8 mouse cellular contexts compared by ENCODE assay signal in the genomic region with DNA sequence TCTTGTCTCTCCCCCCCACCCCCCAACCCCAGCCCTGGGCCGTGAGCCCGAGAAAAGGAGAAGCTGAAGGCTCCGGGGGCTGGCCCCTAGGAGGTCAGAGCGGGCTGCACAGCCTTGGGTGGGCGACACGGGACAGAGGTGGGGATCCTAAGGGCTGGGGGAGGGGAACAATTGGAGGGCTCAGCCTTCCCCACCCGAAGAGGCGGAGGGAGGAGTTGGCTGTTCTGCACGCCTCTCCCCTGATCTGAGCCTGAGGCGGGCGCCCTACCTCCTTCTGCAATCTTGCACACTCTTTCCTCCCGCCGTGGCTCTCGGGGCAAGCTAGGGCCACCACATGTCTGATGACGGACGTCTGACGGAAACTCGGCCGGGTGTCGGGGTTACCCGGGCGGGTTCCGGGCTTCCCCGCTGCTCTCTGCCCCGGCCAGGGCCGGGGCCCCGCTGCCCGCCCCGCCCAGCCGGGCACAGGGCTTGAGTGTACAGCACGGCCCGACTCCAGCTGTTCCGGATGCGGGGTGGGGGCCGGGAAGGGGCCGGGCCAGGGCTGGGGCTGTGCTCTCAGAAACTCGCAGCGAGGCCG. TPM values are rescaled to one million over a fixed set of nuclear protein-coding genes. Genes with fewer than 3 reads are reported as not detected.
A peak's percentile ranks its signal among the peaks of the same experiment; 100 is the strongest.
DNase-seq lines count a peak whose midpoint lies in the region; ATAC-seq and TF ChIP-seq lines count a peak whose summit lies in the region.

No protein-coding gene starts in this region.

- H3K9me3 ChIP-seq in forebrain, embryonic 13.5 days (replicated peaks) = no peaks in the 10 kb centered on the region
- no peaks in the 10 kb centered on the region for H3K9me3 ChIP-seq in hindbrain, embryonic 14.5 days (ENCODE audit: control insufficient read depth, low read length)
- H3K9me3 ChIP-seq in liver, postnatal 0 days (ENCODE audit: low read length) = no peaks in the 10 kb centered on the region

- no peaks in the 10 kb centered on the region for H3K36me3 ChIP-seq in forebrain, embryonic 13.5 days (ENCODE audit: poor library complexity, severe bottlenecking)
- no peaks in the 10 kb centered on the region for H3K36me3 ChIP-seq in hindbrain, embryonic 14.5 days (replicated peaks; ENCODE audit: control insufficient read depth, insufficient read depth)
- H3K36me3 ChIP-seq in liver, postnatal 0 days (replicated peaks; ENCODE audit: insufficient read depth, low read length) = no peaks in the 10 kb centered on the region
- no peaks in the 10 kb centered on the region for H3K36me3 ChIP-seq in small intestine, adult 2 months (ENCODE audit: control insufficient read depth, insufficient read depth, low read length)

- no peak for TF ChIP-seq EP300 in liver, postnatal 0 days (IDR thresholded peaks at IDR 0.05; ENCODE audit: low read depth)

- H3K4me3 ChIP-seq in forebrain, embryonic 13.5 days = peak overlapping the region; percentile 17
- peak overlapping the region; percentile 46 for H3K4me3 ChIP-seq in hindbrain, embryonic 14.5 days (replicated peaks; ENCODE audit: low read length)
- H3K4me3 ChIP-seq in liver, postnatal 0 days (ENCODE audit: low read depth, low read length) = peak overlapping the region; percentile 34
- peak overlapping the region; percentile 12 for H3K4me3 ChIP-seq in small intestine, adult 2 months (ENCODE audit: low read depth, low read length)

- no peak for TF ChIP-seq POLR2A in small intestine, adult 2 months (IDR thresholded peaks at IDR 0.05; ENCODE audit: low read depth, low read length)

- DNase-seq in spleen, postnatal 36 days (ENCODE audit: low spot score in 2 of 2) = peak; percentile 16 to 26
- no peak for DNase-seq in spleen, postnatal 14 days (ENCODE audit: low spot score in 2 of 2)
- DNase-seq in hindbrain, embryonic 14.5 days (ENCODE audit: low spot score) = no peak
- peak; percentile 34 for DNase-seq in liver, postnatal 0 days
- no peak for DNase-seq in c-Kit-positive CD71-positive TER-119-positive erythroid progenitor cells, embryonic 14.5 days (ENCODE audit: low spot score)
- DNase-seq in urinary bladder, postnatal 14 days (ENCODE audit: low spot score) = no peak

- no peak for TF ChIP-seq CTCF in liver, postnatal 0 days (IDR thresholded peaks at IDR 0.05; ENCODE audit: low read depth)
- TF ChIP-seq CTCF in small intestine, adult 2 months (IDR thresholded peaks at IDR 0.05; ENCODE audit: extremely low read depth, insufficient read length, insufficient replicate concordance, low read depth, low read length) = no peak

- H3K9ac ChIP-seq in forebrain, embryonic 13.5 days = no peak overlapping the region
- H3K9ac ChIP-seq in hindbrain, embryonic 14.5 days = peak overlapping the region; percentile 78
- no peak overlapping the region for H3K9ac ChIP-seq in liver, postnatal 0 days (replicated peaks)

- ATAC-seq in forebrain, embryonic 13.5 days = peak; percentile 38; the same call in 1 of the 2 replicates
- peak; percentile 48 for ATAC-seq in hindbrain, embryonic 14.5 days (ENCODE audit: low FRiP score)
- no peak for ATAC-seq in liver, postnatal 0 days

- under 1% methylated on average over 39 of the region's 39 CpGs for WGBS in forebrain, embryonic 13.5 days
- under 1% methylated on average over 36 of the region's 39 CpGs for WGBS in hindbrain, embryonic 14.5 days
- 0% methylated on average over 33 of the region's 39 CpGs for WGBS in liver, postnatal 0 days (ENCODE audit: insufficient replicate concordance)
- WGBS in small intestine, adult 2 months = 2% methylated on average over 39 of the region's 39 CpGs

- H3K27me3 ChIP-seq in forebrain, embryonic 13.5 days = peaks cover 95% of the 10 kb centered on the region
- H3K27me3 ChIP-seq in hindbrain, embryonic 14.5 days (ENCODE audit: control insufficient read depth, insufficient read depth, low read length) = peaks cover 81% of the 10 kb centered on the region
- peaks cover 98% of the 10 kb centered on the region for H3K27me3 ChIP-seq in liver, postnatal 0 days (ENCODE audit: insufficient read depth, low read length)
- peaks cover 93% of the 10 kb centered on the region for H3K27me3 ChIP-seq in small intestine, adult 2 months (ENCODE audit: control insufficient read depth, insufficient read depth, low read length)

- H3K4me1 ChIP-seq in forebrain, embryonic 13.5 days = peaks cover 30% of the 10 kb centered on the region
- 0 out of 2 replicates have a peak, but pooled peaks cover 6% of the 10 kb centered on the region for H3K4me1 ChIP-seq in hindbrain, embryonic 14.5 days (replicated peaks; ENCODE audit: control insufficient read depth, insufficient read depth, low read length)
- H3K4me1 ChIP-seq in liver, postnatal 0 days (ENCODE audit: insufficient read depth) = peaks cover 11% of the 10 kb centered on the region
- H3K4me1 ChIP-seq in small intestine, adult 2 months (ENCODE audit: control insufficient read depth, insufficient read depth, insufficient read length, low read length) = peaks cover 6% of the 10 kb centered on the region; the same call in 1 of the 2 replicates

- no peak overlapping the region for H3K27ac ChIP-seq in forebrain, embryonic 13.5 days
- peak overlapping the region; percentile 96 for H3K27ac ChIP-seq in hindbrain, embryonic 14.5 days
- no peak overlapping the region for H3K27ac ChIP-seq in liver, postnatal 0 days (ENCODE audit: low read depth)
- no peak overlapping the region for H3K27ac ChIP-seq in small intestine, adult 2 months (ENCODE audit: insufficient read depth, low read depth, low read length)

- H3K4me2 ChIP-seq in forebrain, embryonic 13.5 days = peak overlapping the region; percentile 44
- peak overlapping the region; percentile 54 for H3K4me2 ChIP-seq in hindbrain, embryonic 14.5 days (replicated peaks)
- H3K4me2 ChIP-seq in liver, postnatal 0 days (ENCODE audit: low read depth, low read length) = peak overlapping the region; percentile 52

RNA-seq across cellular contexts. Expression of a gene that starts 0.8 kb away (rescaled TPM):
- polyA plus RNA-seq in forebrain, embryonic 13.5 days (2015; fragmentation: Nextera tagmentation; extraction: Ambion mirVana) = not detected in 2 replicates
- polyA plus RNA-seq in hindbrain, embryonic 14.5 days (2014; fragmentation: Nextera tagmentation; extraction: Ambion mirVana) = 18.5 and 20.4 TPM in 2 replicates
- 0.04 TPM in 1 of 2 replicates, not detected in the other for polyA plus RNA-seq in liver, postnatal 0 days (2015; fragmentation: Nextera tagmentation; extraction: Ambion mirVana)
- not detected in 2 replicates for polyA plus RNA-seq in small intestine, adult 2 months (2012; rRNA removed)

Comparison
In these comparisons a context has a peak if more than half of its experiments do, and no peak if none do; other contexts are left out.
1. DNase-seq: peak in spleen, postnatal 36 days (2 of 2) and liver, postnatal 0 days (single experiment); none in spleen, postnatal 14 days (0 of 2), hindbrain, embryonic 14.5 days (single experiment), c-Kit-positive CD71-positive TER-119-positive erythroid progenitor cells, embryonic 14.5 days (single experiment) and urinary bladder, postnatal 14 days (single experiment).
2. RNA of a gene that starts 0.8 kb away (polyA plus RNA-seq): 18.5 to 20.4 TPM in hindbrain, embryonic 14.5 days; not detected in forebrain, embryonic 13.5 days, 0.04 TPM in liver, postnatal 0 days and not detected in small intestine, adult 2 months; every median in the first group is over 10 times any median in the second.
3. Peak in every context shown above with its lines, with median percentiles within 50 percentile points of each other: H3K4me2 ChIP-seq and H3K4me3 ChIP-seq.